Mouse (Mus musculus) spleen, adult 2 months (tissue): ENCODE measurements around the gene Cinp. TPM values are rescaled to one million over a fixed set of nuclear protein-coding genes. Genes with fewer than 3 reads are reported as not detected.

Source experiments
- DNase-seq, 2 experiments: peaks; one replicate each; pipeline versions ENCODE4 v3.0.0 to v3.0.0-alpha.2; 2012 to 2021; ENCODE audit warnings: low spot score in 2 of 2, low read depth in 1 of 2
- H3K27ac ChIP-seq: fragments of 200-500 bp; 2 replicates; pipeline ENCODE4 v1.5.1; 2012; ENCODE audit warnings: low read length, inconsistent platforms; ENCODE audit not compliant: insufficient read depth
- H3K27me3 ChIP-seq: fragments of 200-500 bp; 2 replicates; pipeline ENCODE4 v1.6.1; 2012; ENCODE audit warnings: mild to moderate bottlenecking, moderate library complexity, low read length, inconsistent platforms; ENCODE audit not compliant: control insufficient read depth, insufficient read depth
- H3K36me3 ChIP-seq: fragments of 200-500 bp; 2 replicates; pipeline ENCODE4 v1.6.1; 2012; ENCODE audit warnings: mild to moderate bottlenecking, low read length, inconsistent platforms; ENCODE audit not compliant: control insufficient read depth, insufficient read depth
- H3K4me1 ChIP-seq: fragments of 200-500 bp; 2 replicates; pipeline ENCODE4 v1.6.1; 2011; ENCODE audit warnings: inconsistent platforms; ENCODE audit not compliant: control insufficient read depth, insufficient read depth, insufficient read length
- H3K4me3 ChIP-seq: fragments of 200-500 bp; 2 replicates; pipeline ENCODE4 v1.5.1; 2011; ENCODE audit warnings: mild to moderate bottlenecking, inconsistent platforms; ENCODE audit not compliant: insufficient read depth, insufficient read length; ENCODE audit errors: extremely low read depth
- CTCF ChIP-seq: fragments of 200-500 bp; IDR thresholded peaks from 2 replicates; pipeline ENCODE4 v1.5.1; 2011; ENCODE audit warnings: mild to moderate bottlenecking, inconsistent platforms; ENCODE audit not compliant: insufficient read depth, insufficient read length, insufficient replicate concordance; ENCODE audit errors: extremely low read depth
- POLR2A ChIP-seq: fragments of 200-500 bp; IDR thresholded peaks from 2 replicates; pipeline ENCODE4 v1.6.1; 2011; ENCODE audit warnings: low read depth, low read length, inconsistent platforms
- WGBS: fragments of 180-500 bp; shearing (Covaris S2); methylation state at CpG from one replicate; pipeline ENCODE4 v1.1.7; 2018; 5-methylcytosine and 5-hydroxymethylcytosine counted together
- polyA plus RNA-seq: library from polyadenylated mRNA; depleted of rRNA; stranded (reverse); fragments of >200 nt; gene quantifications from 2 replicates; pipeline ENCODE4 v1.2.3, GENCODE M21; 2012

Gene Cinp
- polyA plus RNA-seq, 1 experiment = 22.9 TPM

- peak overlapping the region; percentile 33; the same call in 1 of the 2 replicates for H3K27ac ChIP-seq
These were observed 44.5 kb downstream of the Cinp start for GRCm38 (mm10) chr12:110844227-110845130.

GRCm38 (mm10) chr12:110843194-110844048 is 45.5 kb downstream of the Cinp start:
- Histone ChIP-seq H3K4me3 (peak overlapping the region; percentile 57), H3K27ac (no peak overlapping the region), H3K27me3 (0 out of 2 replicates have a peak, but pooled peaks cover 6% of the 10 kb centered on the region), H3K4me1 (no peaks in the 10 kb centered on the region), H3K36me3 (no peaks in the 10 kb centered on the region)
- 13% methylated on average over 32 of the region's 32 CpGs for WGBS
- DNase-seq = peak; percentile 62 to 81
- TF ChIP-seq POLR2A (no peak), CTCF (peak; percentile 91)

More at GRCm38 (mm10) chr12:110844227-110845130, 44.5 kb downstream of the Cinp start:
- peak in 1 of 2 experiments; percentile 15 for DNase-seq
- Histone ChIP-seq H3K36me3 (no peaks in the 10 kb centered on the region), H3K4me1 (no peaks in the 10 kb centered on the region), H3K4me3 (peak overlapping the region; percentile 57; the same call in 1 of the 2 replicates), H3K27me3 (0 out of 2 replicates have a peak, but pooled peaks cover 5% of the 10 kb centered on the region)
- WGBS = 2% methylated on average over 42 of the region's 42 CpGs
- TF ChIP-seq CTCF (no peak), POLR2A (no peak)

- no peak overlapping the region for H3K27ac ChIP-seq
- 73% methylated on average over 5 of the region's 5 CpGs for WGBS
- H3K27me3 ChIP-seq = 0 out of 2 replicates have a peak, but pooled peaks cover 6% of the 10 kb centered on the region
- H3K4me1 ChIP-seq = no peaks in the 10 kb centered on the region
- no peaks in the 10 kb centered on the region for H3K36me3 ChIP-seq
- no peak overlapping the region for H3K4me3 ChIP-seq
- TF ChIP-seq POLR2A (no peak), CTCF (no peak)
- no peak for DNase-seq
These were observed 47.0 kb downstream of the Cinp start for GRCm38 (mm10) chr12:110841731-110842493.

DNA sequence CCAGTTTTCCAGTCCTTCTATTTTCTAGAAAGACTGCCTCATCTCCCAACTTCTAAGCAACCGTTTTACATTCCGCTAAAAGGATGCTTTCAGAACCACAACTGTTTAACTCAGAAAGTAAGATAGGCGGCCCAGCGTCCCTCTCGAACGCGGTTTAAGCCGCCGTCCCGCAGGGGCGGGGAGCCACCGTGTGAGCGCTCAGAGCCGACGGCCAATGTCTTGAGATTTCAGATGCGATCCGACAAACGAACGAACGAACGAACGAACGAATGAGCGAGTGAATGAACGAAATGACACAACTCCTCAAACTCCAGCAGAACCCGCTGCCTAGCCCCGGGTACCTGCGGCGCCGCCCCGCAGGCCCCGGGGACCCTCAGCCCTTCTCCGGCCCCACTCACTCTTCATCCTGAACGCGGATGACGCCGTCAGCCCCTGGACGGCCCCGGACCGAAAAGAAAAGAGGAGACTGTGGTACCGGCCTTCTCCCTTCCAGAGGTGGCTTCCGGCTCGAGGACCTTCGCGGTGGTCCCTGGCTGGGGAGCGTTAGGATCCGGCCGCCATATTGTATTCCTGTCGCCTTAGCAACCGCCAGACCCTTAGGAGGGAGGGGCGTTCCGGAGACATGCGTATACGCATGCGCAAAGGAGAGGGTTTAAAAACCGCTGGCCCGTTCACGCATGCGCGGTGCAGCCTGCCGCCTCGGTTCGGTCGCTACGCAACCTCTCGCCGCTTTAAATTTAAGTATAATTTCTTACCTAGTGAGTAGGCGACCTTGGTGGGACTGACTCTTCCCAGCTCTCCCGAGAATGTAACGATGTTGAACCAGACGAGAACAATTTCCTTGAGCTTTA is 48.4 kb downstream of the Cinp start, which contains the start of gene Mok:
Gene Mok, minus strand, starts transcription at position 592 of the 851 bp plus-strand sequence.
- no peaks in the 10 kb centered on the region for H3K4me1 ChIP-seq
- no peaks in the 10 kb centered on the region for H3K36me3 ChIP-seq
- 0 out of 2 replicates have a peak, but pooled peaks cover 3% of the 10 kb centered on the region for H3K27me3 ChIP-seq
- peak within 1 kb of the TSS; percentile 87 for H3K4me3 ChIP-seq
- peak; percentile 83 to 93 for DNase-seq
- no peak within 1 kb of the TSS for H3K27ac ChIP-seq
- WGBS = under 1% methylated on average over 71 of the region's 71 CpGs
- TF ChIP-seq CTCF (no peak), POLR2A (no peak)

DNA sequence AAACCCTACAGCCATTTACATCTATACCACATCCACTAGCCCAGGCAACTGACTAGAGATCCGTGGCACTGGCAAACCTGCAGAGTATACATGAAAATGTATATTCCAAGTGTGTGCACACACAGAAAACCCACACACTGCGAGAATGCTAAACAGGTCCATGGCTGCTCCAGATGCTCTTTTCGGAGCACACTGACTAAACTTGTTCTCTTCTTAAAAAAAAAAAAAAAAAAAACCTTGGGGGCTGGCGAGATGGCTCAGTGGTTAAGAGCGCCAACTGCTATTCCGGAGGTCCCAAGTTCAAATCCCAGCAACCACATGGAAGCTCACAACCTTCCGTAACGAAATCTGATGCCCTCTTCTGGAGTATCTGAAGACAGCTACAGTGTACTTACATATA is 51.1 kb downstream of the Cinp start:
- no peaks in the 10 kb centered on the region for H3K36me3 ChIP-seq
- H3K27ac ChIP-seq = no peak overlapping the region
- no peak overlapping the region for H3K4me3 ChIP-seq
- TF ChIP-seq POLR2A = no peak
- TF ChIP-seq CTCF = no peak
- no peaks in the 10 kb centered on the region for H3K4me1 ChIP-seq
- no peak for DNase-seq
- 0 out of 2 replicates have a peak, but pooled peaks cover 3% of the 10 kb centered on the region for H3K27me3 ChIP-seq
- WGBS = 87% methylated on average over 8 of the region's 8 CpGs
